Mouse (Mus musculus) hindbrain, embryonic 11.5 days (tissue): ENCODE data around the gene Pi16. TPM values are rescaled to one million over a fixed set of nuclear protein-coding genes. Genes with fewer than 3 reads are reported as not detected.

Source experiments
- ATAC-seq: fragments of 200-750 bp; cut with Nextera tagmentation; 2 replicates; pipeline ENCODE4 v1.8.0; 2017; ENCODE audit warnings: mild to moderate bottlenecking, moderate TSS enrichment, moderate library complexity; ENCODE audit not compliant: low FRiP score
- DNase-seq: peaks from one replicate; pipeline ENCODE4 v3.0.0-alpha.2; 2015; ENCODE audit warnings: low spot score
- H3K27ac ChIP-seq: fragments of 300-500 bp; sonication (generic); 2 replicates; pipeline ENCODE4 v1.5.1; 2014; ENCODE audit warnings: mild to moderate bottlenecking, low read depth, low read length
- H3K27me3 ChIP-seq: fragments of 300-500 bp; sonication (generic); 2 replicates; pipeline ENCODE4 v1.6.1; 2014; ENCODE audit warnings: mild to moderate bottlenecking, low read length, moderate library complexity, mixed read lengths; ENCODE audit not compliant: control insufficient read depth, insufficient read depth
- H3K36me3 ChIP-seq: fragments of 300-500 bp; sonication (generic); 2 replicates; pipeline ENCODE4 v1.6.1; 2014; ENCODE audit warnings: mild to moderate bottlenecking, low read length, moderate library complexity, mixed read lengths; ENCODE audit not compliant: control insufficient read depth, insufficient read depth
- H3K4me1 ChIP-seq: fragments of 300-500 bp; sonication (generic); replicated peaks from 2 replicates; pipeline ENCODE4 v1.6.1; 2014; ENCODE audit warnings: low read length, mixed read lengths; ENCODE audit not compliant: control insufficient read depth, insufficient read depth
- H3K4me2 ChIP-seq: fragments of 300-500 bp; sonication (generic); replicated peaks from 2 replicates; pipeline ENCODE4 v1.6.1; 2014; ENCODE audit warnings: mild to moderate bottlenecking, low read depth, low read length
- H3K4me3 ChIP-seq: fragments of 300-500 bp; sonication (generic); 2 replicates; pipeline ENCODE4 v1.5.1; 2014; ENCODE audit warnings: low read depth, low read length
- H3K9ac ChIP-seq: fragments of 300-500 bp; sonication (generic); 2 replicates; pipeline ENCODE4 v1.6.1; 2014; ENCODE audit warnings: low read depth, low read length
- H3K9me3 ChIP-seq: fragments of 300-500 bp; sonication (generic); 2 replicates; pipeline ENCODE4 v1.6.1; 2016; ENCODE audit warnings: low read length; ENCODE audit not compliant: control insufficient read depth
- WGBS: fragments of 180-500 bp; shearing (Covaris S2); extraction: QIAGEN DNeasy Blood & Tissue Kit; methylation state at CpG from one replicate; pipeline ENCODE4 v1.1.7; 2014; 5-methylcytosine and 5-hydroxymethylcytosine counted together
- polyA plus RNA-seq: library from polyadenylated mRNA; unstranded; fragments of >200 nt; fragmentation: Nextera tagmentation; extraction: Ambion mirVana; gene quantifications from 2 replicates; pipeline ENCODE4 v1.2.1, GENCODE M21; 2014

The Pi16 gene
- polyA plus RNA-seq, 1 experiment from 2014 or later: 0.32 TPM

- Histone ChIP-seq H3K9me3 (no peaks in the 10 kb centered on the region), H3K27ac (no peak overlapping the region), H3K4me2 (no peak overlapping the region), H3K27me3 (peaks cover 1% of the 10 kb centered on the region), H3K36me3 (peaks cover 5% of the 10 kb centered on the region; the same call in 1 of the 2 replicates), H3K4me3 (no peak overlapping the region), H3K4me1 (peaks cover 9% of the 10 kb centered on the region; the same call in 1 of the 2 replicates), H3K9ac (peak overlapping the region; percentile 29; the same call in 1 of the 2 replicates)
- DNase-seq (no peak), ATAC-seq (no peak)
- WGBS: 79% methylated on average over 9 of the region's 9 CpGs
Measured at GRCm38 (mm10) chr17:29327691-29328090, 10.2 kb downstream of the Pi16 start.

- 86% methylated on average over 3 of the region's 3 CpGs for WGBS
- Histone ChIP-seq H3K36me3 (peaks cover 8% of the 10 kb centered on the region; the same call in 1 of the 2 replicates), H3K9ac (no peak overlapping the region), H3K9me3 (no peaks in the 10 kb centered on the region), H3K27ac (no peak overlapping the region), H3K4me3 (no peak overlapping the region), H3K4me1 (peaks cover 9% of the 10 kb centered on the region; the same call in 1 of the 2 replicates), H3K4me2 (no peak overlapping the region), H3K27me3 (no peaks in the 10 kb centered on the region)
- ATAC-seq: no peak
- DNase-seq: no peak
Measured at GRCm38 (mm10) chr17:29330221-29330620, 12.7 kb downstream of the Pi16 start.

GRCm38 (mm10) chr17:29330671-29331410, 13.4 kb downstream of the Pi16 start:
- peaks cover 9% of the 10 kb centered on the region; the same call in 1 of the 2 replicates for H3K4me1 ChIP-seq
- no peaks in the 10 kb centered on the region for H3K9me3 ChIP-seq
- ATAC-seq (no peak), DNase-seq (no peak)
- peak overlapping the region; percentile 47; the same call in 1 of the 2 replicates for H3K27ac ChIP-seq
- H3K4me3 ChIP-seq: no peak overlapping the region
- no peaks in the 10 kb centered on the region for H3K27me3 ChIP-seq
- 38% methylated on average over 5 of the region's 5 CpGs for WGBS
- no peak overlapping the region for H3K9ac ChIP-seq
- no peak overlapping the region for H3K4me2 ChIP-seq
- peaks cover 8% of the 10 kb centered on the region; the same call in 1 of the 2 replicates for H3K36me3 ChIP-seq

GRCm38 (mm10) chr17:29332186-29332685, 14.8 kb downstream of the Pi16 start:
- ATAC-seq (no peak), DNase-seq (no peak)
- Histone ChIP-seq H3K36me3 (peaks cover 12% of the 10 kb centered on the region; the same call in 1 of the 2 replicates), H3K9me3 (no peaks in the 10 kb centered on the region), H3K27ac (no peak overlapping the region), H3K9ac (no peak overlapping the region), H3K4me1 (peaks cover under 1% of the 10 kb centered on the region; the same call in 1 of the 2 replicates), H3K4me3 (no peak overlapping the region), H3K4me2 (no peak overlapping the region), H3K27me3 (no peaks in the 10 kb centered on the region)
- WGBS: 83% methylated on average over 4 of the region's 4 CpGs

GRCm38 (mm10) chr17:29336266-29336990, 18.9 kb downstream of the Pi16 start:
- DNase-seq: no peak
- ATAC-seq: no peak
- H3K27ac ChIP-seq: no peak overlapping the region
- H3K36me3 ChIP-seq: peaks cover 16% of the 10 kb centered on the region; the same call in 1 of the 2 replicates
- H3K9ac ChIP-seq: no peak overlapping the region
- 91% methylated on average over 19 of the region's 19 CpGs for WGBS
- no peak overlapping the region for H3K4me2 ChIP-seq
- H3K27me3 ChIP-seq: no peaks in the 10 kb centered on the region
- H3K9me3 ChIP-seq: no peaks in the 10 kb centered on the region
- no peak overlapping the region for H3K4me3 ChIP-seq
- no peaks in the 10 kb centered on the region; the same call in 1 of the 2 replicates for H3K4me1 ChIP-seq

GRCm38 (mm10) chr17:29337979-29338823, 20.7 kb downstream of the Pi16 start:
- Histone ChIP-seq H3K27ac (no peak overlapping the region), H3K27me3 (no peaks in the 10 kb centered on the region), H3K9me3 (no peaks in the 10 kb centered on the region), H3K4me1 (peaks cover 5% of the 10 kb centered on the region; the same call in 1 of the 2 replicates), H3K9ac (no peak overlapping the region), H3K4me3 (no peak overlapping the region), H3K36me3 (peaks cover 15% of the 10 kb centered on the region; the same call in 1 of the 2 replicates), H3K4me2 (no peak overlapping the region)
- 92% methylated on average over 9 of the region's 9 CpGs for WGBS
- ATAC-seq (no peak), DNase-seq (no peak)

GRCm38 (mm10) chr17:29339170-29339768, 21.8 kb downstream of the Pi16 start:
- no peak overlapping the region for H3K4me3 ChIP-seq
- H3K9ac ChIP-seq: no peak overlapping the region
- H3K27ac ChIP-seq: no peak overlapping the region
- H3K36me3 ChIP-seq: 0 out of 2 replicates have a peak, but pooled peaks cover 13% of the 10 kb centered on the region
- H3K4me2 ChIP-seq: no peak overlapping the region
- DNase-seq (no peak), ATAC-seq (no peak)
- peaks cover 5% of the 10 kb centered on the region; the same call in 1 of the 2 replicates for H3K4me1 ChIP-seq
- WGBS: 84% methylated on average over 11 of the region's 11 CpGs
- H3K27me3 ChIP-seq: no peaks in the 10 kb centered on the region
- H3K9me3 ChIP-seq: no peaks in the 10 kb centered on the region
